Mouse (Mus musculus): ENCODE results near the gene Capn2. TPM values are rescaled to one million over a fixed set of nuclear protein-coding genes. Genes with fewer than 3 reads are reported as not detected.

The Capn2 gene
- total RNA-seq, 2 experiments from 2014 or later, result 9.0 to 18.1 TPM

DNA sequence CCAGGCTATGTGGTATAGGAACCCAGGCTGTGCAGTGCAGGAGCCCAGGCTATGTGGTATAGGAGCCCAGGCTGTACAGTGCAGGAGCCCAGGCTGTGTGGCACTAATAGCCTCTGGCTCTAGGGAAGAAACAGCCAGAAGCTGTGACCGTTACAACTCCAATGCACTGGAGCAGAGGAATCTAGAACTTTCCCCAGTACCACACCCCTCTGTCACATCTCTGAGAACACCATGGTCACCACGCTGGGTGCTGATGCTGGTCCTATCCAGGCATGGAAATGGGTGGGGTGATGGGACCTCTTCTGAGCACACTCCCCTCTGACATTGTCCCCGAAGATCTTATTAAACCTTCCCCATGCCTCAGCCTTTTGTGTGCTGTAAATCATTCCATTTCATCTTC, 12.1 kb downstream of the Capn2 start:
- ATAC-seq (replicated peaks; ENCODE audit: poor library complexity, severe bottlenecking), result no peak

DNA sequence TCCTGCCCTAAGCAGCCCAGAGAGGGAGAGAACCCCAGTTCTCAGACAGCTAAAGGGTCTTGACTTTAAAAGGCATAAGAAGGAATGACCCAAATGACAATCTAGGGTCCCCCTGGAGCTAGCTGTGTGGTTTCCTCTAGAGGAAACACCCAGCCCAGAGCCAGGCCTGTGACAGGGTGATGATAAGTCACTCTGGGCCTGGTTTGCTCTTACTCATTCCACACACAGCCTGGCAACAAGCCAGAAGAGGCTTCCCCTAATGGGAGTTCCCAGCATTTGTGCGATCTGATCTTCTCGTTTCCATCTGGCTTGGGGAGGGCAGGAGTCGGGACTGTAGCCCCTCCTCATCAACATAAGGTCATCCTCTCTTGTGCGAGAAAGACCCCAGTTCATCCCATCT, 13.2 kb downstream of the Capn2 start:
- peak; percentile 65 for ATAC-seq (replicated peaks; ENCODE audit: poor library complexity, severe bottlenecking)

DNA sequence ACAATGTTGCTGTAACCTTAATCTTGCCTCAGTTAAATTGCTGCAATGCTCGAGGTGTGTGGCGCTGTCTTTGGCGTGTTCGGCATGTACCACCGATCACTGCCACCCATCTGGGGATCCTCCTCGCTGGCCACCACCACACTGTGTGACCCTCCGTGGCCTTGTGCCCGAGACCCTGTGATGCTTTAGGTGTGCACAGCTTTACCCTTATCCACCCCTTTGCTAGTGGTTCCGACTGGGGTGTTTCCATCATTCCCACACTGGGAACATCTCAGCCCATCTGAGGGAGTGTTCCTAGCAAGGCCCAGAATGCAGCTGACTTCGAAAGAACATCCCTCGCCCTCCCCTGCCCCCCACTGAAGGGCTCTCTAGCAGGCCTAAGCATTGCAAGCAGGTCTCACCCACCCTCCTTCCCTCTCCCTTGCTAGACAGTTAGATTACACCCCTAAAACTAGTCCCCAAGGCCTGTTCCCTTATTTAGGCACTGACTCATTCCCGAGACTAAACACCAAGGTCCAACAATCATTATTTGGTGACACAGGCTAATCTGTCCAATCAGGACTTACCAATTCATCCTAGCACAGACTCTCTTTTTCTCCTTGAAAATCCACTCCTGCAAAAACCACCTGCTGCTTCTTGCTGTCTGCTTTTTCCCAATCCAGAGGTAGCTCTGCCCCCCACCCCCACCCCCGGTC, 14.1 kb downstream of the Capn2 start:
- no peak for ATAC-seq (replicated peaks; ENCODE audit: poor library complexity, severe bottlenecking)

DNA sequence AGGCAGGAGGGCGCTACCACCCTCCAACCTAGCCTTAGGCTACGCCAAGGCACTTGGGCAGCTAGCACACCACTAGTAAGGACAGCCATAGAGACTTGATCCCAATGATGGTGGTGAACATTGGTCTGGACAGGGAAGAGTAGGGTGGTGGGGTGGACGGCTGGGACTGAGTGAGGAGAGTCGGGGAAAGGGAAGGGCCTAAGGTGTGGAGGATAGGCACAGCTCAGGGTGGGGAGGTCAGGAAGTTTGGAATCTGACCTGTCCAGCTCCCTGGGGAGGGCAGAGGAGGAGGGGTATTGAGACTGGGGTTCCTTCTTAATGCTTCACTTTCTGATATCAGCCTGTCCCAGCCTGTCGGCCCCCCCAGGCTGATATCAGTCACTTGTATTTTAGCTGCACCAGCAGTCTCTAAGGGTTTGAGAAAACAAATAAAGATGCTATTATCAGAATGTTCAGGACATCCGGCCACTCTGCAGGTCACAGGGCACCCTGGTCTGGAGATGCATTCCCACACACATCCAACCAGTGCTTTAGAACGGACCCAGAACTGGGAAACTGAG, 14.8 kb downstream of the Capn2 start:
- ATAC-seq (replicated peaks; ENCODE audit: poor library complexity, severe bottlenecking), result no peak

DNA sequence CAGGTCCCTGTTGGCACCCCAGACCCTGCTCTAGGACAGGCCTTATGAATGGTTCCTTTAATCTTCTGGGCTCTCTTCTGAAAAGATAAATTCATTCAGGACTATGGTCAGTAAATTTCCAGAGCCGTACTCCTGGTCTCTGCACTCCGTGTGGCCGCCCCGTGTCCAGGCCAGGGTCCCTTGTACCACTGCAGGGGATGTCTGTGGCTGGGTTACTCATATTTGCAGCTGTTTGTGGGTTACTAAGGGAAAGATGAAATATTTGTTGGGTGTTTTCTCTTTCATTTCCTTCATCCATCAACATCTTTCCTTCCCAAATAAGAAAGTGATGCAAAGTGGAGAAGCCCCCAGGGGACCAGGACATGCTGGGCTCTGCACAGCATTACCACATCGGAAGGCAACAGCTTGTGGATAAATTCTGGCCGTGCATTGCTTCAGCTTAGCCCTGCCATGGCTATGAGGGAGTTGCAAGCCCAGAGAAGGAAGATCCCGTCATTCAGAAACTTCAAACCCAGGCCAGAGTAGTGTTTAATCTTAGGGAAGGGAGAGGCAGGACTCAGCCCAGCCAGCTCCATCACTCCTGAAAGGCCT, 15.5 kb downstream of the Capn2 start:
- no peak for ATAC-seq (replicated peaks; ENCODE audit: poor library complexity, severe bottlenecking)

DNA sequence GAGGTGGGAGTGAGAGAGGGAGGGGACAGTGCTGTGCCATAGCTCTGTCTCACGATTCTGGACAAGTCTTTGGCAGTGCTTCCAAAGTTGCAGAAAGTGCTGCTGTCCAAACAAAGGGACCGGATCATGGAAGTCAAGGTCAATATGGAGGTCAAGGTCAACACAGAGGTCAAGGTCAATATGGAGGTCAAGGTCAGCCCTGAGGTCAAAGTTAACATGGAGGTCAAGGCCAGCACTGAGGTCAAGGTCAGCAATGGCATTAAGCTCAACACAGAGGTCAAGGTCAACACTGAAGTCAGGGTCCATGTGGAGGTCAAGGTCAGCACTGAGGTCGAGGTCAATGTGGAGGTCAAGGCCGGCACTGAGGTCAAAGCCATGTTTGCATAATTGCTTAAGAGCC, 16.6 kb downstream of the Capn2 start:
- ATAC-seq (replicated peaks; ENCODE audit: poor library complexity, severe bottlenecking), result no peak

DNA sequence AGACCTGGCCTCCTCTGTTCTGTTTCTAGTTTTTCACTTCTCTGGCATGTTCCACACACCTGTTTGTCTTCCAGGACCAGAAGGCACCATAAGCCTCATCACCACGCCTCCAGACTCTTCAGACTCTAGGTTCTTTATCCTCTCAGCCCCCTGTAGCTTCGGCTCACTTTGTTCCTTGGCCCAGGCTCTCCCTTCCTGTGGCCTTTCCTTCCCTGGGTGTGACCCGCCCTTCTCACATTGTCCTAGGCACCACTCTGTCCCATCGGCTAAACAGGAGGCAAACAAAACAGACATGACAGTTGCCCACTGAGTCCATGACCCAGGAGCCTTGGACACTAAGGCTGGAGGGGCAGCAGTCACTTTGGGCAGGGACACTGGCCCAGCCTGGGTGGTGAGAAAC, 17.2 kb downstream of the Capn2 start:
- no peak for ATAC-seq (replicated peaks; ENCODE audit: poor library complexity, severe bottlenecking)

DNA sequence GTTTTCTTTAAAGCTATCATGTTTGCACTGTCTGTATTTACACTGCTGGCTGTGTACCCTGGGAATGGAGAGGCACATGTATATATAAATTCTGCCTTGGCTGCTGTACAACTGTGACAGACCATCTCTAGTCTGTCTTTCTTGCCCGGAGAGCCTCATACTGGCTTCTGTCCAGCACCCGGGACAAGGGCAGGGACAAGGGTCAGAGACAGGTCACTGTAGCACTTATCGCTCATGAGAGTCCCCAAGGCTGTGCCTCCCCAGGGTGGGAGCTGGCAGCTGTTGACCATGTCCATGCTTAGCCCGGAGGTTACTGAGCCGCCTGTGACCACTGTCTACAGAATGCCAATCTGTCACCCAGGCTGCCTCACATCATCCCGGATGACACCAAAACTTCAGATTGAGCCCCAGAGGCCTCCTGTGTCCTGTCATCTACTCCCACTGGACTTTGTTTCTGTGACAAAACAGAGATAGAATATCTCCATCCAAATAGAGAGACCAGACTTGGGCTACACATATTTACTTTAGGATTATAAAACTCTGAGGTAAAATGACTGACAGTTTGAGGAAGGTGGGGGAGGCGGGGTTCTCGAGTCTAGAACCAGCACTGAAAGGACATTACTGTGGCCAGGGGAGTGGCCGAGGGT, 17.8 kb downstream of the Capn2 start:
- no peak for ATAC-seq (replicated peaks; ENCODE audit: poor library complexity, severe bottlenecking)

DNA sequence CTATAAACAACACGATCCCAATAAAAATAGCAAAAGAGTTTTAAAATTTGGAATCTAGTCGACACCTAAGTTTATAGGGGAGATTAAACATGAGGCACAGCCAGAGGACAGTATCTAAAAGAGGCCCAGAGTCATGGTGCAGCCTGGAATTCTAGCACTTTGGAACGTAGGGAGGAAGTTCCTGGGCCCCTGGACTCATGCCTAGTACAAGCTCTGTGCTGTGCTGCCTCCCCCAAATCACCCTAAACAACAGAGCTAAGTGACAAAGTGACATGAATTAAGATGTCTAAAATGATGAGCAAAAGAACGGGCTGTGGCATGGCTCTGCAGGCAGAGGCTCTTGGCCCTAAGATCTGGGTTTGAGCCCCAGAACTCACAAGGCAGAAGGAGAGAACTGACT, 19.7 kb downstream of the Capn2 start:
- no peak for ATAC-seq (replicated peaks; ENCODE audit: poor library complexity, severe bottlenecking)

DNA sequence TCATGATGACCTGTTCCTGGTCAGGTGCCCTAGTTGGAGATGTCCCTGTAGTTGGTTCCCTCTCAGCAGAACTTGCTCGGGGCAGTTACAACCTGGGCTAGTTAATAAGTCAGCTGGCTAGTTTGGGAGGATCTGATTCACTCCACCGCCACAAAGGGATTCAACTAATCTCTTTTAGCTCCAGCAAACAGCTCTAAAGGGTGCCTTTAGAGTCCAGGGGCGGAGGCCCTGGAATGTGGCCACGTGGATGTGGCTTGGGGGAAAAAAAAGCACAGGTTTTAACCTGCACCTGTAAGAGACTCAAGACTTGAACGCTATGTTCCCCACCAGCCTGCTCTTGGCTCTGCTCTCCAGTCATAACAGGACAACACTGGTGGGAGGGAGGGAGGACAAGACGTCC, 20.7 kb downstream of the Capn2 start:
- ATAC-seq (replicated peaks; ENCODE audit: poor library complexity, severe bottlenecking), result no peak

DNA sequence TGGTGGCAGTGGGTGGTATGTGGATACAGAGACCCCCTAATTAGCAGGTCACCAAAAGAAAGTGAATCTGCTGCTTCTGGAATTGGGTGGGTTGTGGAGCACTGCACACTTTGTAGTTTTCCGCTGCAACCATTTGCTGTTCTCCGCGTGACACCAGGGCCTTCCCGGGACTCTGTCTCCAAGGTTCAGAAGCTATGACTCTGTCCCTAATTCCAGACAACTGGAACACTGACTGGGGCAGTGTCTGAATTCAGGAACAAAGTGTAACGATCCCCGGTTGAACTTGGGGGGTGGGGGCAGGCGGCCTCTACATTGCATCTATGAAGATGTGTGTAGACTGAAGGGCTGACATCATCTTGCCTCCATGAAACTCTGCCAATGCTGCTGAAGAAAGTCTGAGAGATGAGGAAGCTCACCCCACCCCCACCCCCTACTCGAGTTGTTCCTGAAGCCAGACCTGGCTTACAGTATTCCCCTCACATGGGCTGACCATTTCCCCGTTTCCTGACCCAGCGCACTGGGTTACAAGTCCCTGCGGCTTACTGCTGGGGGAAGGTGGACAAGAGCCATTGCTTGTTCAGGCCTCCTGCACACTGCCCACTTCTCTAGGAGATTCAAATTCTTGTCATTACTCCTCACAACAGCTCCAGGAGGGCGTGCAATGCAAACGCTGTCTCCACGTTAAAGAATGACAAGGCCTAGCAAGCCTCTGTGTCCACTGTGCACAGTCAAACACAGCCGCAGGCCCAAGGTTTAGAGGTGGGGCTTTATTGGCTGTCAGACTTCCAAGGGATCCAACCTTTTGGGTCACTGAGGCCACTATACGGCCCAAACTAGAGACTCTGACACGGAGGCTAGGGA, 22.9 kb downstream of the Capn2 start:
- ATAC-seq (replicated peaks; ENCODE audit: poor library complexity, severe bottlenecking), result no peak

DNA sequence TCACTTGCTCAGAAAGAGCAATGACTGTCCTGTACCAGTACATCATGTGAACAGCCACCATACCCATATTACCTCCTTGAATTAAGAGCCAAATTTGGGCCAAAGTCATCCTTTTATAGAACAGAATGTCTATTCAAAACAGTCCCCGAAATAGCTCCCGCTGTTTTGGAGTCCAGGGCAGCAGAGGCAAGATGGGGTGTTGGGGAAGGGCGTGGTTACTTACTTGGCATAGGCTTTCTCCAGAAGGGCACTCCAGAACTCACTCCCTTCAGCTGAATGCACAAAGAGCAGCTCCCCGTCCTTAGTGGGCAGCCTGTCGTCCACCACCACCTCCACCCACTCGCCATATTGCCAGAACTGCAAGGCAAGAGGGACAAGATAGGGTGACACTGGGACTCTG, 25.6 kb downstream of the Capn2 start:
- ATAC-seq (replicated peaks; ENCODE audit: poor library complexity, severe bottlenecking), result no peak

DNA sequence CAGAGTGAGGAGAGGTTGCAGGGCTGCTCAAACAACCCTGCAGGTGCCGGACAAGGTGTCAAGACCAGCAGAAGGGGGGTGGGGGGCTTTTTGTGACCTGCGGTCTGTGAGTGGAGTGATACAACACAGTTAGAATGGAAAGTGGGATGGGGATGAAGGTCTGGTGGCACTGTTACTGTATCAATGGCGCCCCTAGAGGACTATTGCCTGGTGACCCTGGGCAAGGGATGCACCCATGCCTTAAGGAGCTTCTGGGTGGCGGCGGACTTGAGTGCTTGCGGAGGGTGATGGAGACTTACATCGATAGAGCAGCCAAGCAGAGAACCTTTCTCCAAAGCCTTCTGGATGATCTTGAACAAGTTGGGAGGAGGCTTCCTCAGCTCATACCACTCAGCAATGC, 26.8 kb downstream of the Capn2 start:
- ATAC-seq (replicated peaks; ENCODE audit: poor library complexity, severe bottlenecking), result peak; percentile 22; the same call in 1 of the 2 replicates

DNA sequence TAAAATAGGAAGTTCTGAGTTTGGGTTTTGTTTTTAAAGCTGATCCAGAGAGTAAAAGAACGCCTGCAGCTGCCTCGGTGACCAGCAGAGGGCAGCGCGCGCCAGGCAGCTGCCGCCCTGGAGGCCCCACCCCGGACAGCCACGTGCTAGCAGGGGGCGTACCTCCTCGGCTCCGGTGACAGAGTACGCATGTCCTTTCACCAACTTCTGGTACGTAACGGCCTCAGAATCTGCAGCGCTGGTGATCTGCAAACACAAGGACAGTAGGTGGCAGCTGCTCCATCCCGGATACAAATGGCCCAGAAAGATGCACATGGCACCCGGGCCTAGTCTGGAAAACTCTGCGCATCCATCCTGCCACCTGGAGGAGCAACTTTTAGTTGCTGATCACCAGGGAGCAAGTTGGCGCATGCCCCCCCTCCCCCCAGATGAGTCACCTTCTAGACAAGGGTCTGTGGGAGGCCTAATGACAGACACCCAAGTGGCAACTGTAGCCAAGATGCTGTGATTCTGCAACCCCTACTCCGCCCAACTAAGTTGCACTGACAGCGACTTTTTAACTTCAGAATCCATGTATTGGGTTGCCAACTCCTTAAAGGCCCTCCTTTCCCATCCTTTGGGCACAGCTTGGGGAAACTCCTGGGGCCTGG, 27.5 kb downstream of the Capn2 start:
- ATAC-seq (replicated peaks; ENCODE audit: poor library complexity, severe bottlenecking), result peak; percentile 97

DNA sequence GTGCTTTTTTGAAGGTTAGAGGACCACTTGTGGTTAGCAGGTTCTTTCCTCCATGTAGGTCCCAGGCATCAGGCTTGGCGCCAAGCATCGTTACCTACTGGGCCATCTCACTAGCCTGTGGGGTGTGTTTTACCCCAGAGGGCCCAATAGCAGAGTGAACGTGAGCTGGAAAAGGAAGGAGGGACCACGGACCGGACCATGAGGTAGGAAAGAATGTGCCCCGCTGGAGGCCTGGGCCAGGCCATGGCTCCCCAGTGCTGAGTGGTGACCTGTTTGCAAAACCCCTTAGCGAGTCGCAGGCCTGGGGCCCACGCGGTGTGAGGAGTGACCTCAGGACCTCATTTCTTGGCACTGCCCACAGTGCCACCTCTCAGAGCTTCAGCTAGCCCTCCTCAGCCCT, 28.9 kb downstream of the Capn2 start:
- no peak for ATAC-seq (replicated peaks; ENCODE audit: poor library complexity, severe bottlenecking)

DNA sequence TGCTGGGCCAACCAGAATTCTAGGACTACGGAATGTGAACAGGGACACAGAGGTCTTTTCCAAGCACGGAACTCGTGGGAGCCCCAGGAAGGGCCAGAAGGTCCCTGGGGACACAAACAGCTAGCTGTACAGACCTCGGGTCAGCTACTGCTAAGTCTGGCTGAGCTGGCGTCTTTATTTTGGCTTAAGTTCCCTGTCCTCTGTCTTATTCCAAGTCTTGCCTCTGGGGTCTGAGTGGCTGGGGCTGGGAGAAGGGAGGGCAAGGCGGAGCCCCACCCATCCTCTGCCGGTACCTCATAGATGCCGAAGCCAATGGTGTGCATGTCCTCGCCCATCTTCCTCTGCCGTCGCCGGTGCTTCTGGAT, 33.5 kb downstream of the Capn2 start:
- ATAC-seq (replicated peaks; ENCODE audit: poor library complexity, severe bottlenecking), result no peak

DNA sequence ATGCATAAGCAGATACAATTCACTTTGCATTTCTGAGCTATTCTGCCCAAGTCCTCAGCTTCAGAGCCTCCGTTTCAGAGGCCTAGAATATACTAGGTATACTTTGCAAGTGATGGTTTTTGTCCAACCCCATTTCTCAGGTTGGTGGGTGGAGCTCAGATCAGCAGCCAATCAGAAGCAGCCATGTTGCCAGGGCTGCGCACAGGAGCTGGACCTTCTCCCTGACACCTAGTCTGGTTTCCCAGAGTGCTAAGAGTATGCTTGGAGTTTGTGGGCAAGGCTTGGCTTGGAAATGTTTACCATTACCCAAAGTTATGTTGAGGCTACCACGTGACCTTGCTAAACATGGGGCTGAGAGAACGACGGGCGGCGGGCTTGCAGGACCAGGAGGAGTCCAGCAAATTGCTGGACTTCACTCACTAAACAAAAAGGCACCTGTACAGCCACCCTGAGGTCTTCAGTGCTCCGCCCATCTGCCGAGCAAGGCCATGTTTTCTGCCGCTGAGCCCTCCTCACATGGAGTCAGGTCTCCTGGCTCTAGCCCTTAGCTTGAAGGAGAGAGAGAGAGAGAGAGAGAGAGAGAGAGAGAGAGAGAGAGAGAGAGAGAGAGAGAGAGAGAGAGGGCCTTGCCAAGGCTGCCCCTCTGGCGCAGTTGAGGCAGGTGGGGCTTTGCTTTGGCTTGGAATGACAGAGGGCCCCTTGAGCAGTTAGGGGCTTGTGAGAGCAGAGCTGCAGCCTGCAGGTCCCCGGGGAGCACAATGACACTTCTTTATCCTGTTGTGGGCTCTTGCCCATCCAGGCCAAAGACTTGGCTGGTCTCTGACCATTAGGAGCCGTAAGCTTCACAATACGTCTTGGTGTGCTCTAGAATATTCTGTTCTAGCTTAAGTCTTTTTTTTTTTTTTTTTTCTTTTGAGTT, 34.2 kb downstream of the Capn2 start:
- ATAC-seq (replicated peaks; ENCODE audit: poor library complexity, severe bottlenecking), result no peak

DNA sequence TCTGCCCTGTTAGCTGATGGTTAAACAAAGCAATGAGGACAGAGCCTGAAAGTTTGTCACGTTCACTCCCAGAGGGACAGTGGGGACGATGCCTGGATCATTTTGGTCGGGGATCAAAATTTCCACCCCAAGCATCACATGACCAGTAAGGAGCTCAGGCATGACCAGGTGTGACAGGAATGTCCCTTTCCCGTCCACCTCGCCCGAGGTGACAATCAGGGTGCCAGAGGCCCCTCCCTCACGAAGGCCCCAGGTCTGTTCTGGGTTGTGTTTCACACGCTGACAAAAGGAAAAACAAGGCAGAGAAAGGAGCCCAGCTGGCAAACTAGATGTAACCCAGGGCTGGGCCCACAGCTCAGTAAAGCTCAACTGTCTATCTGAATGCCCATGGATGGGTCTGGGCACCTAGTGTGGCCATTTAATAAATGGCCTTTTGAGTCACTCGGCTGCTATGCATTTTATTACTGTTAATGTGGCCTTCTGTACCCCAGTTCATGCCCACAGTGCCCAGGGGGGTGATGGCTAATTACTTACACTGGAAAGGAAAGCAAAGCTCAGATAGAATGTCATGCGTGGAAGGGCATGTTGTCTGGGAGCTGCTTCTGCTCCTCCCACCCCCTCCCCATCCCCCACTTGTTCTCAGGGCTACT, 35.6 kb downstream of the Capn2 start:
- ATAC-seq (replicated peaks; ENCODE audit: poor library complexity, severe bottlenecking), result no peak

DNA sequence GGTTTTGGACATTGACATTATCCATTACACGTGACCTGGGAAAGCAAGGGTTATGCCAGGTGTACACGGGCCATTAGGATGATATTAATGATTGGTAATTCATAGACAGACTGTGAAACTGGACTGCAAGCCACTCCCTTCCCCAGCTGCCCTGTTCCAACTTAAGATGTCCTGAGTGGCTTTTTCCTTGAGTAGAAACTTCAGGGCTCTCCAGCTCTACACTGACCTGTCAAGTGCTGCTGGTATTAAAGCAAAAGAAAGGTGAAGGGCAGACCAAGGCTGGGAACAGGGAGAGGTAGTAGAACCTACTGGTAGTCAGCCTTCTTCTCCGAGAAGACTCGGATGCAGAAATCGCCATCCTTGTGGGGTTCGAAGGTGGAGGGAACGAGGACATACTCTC, 36.3 kb downstream of the Capn2 start:
- no peak for ATAC-seq (replicated peaks; ENCODE audit: poor library complexity, severe bottlenecking)
